8 mouse cellular contexts compared by ENCODE assay signal in genomic region chr19:32210099-32210449, GRCm38 (mm10).
DNase-seq lines count a peak whose midpoint lies in the region; ATAC-seq and TF ChIP-seq lines count a peak whose summit lies in the region.

No protein-coding gene starts in this region.

- H3K9ac ChIP-seq in forebrain, embryonic 14.5 days (ENCODE audit: low read length): peak overlapping the region; percentile 45; the same call in 1 of the 2 replicates
- H3K9ac ChIP-seq in kidney, embryonic 15.5 days: peak overlapping the region; percentile 46
- H3K9ac ChIP-seq in stomach, postnatal 0 days (ENCODE audit: low read length): peak overlapping the region; percentile 69

- H3K4me3 ChIP-seq in testis, adult 2 months (ENCODE audit: control insufficient read depth, low read depth, low read length): peak overlapping the region; percentile 78
- H3K4me3 ChIP-seq in forebrain, embryonic 14.5 days (ENCODE audit: low read depth, low read length): peak overlapping the region; percentile 10
- H3K4me3 ChIP-seq in kidney, embryonic 15.5 days (replicated peaks): peak overlapping the region; percentile 49
- H3K4me3 ChIP-seq in stomach, postnatal 0 days (ENCODE audit: low read depth, low read length): peak overlapping the region; percentile 50

- peak overlapping the region; percentile 48 for H3K4me2 ChIP-seq in forebrain, embryonic 14.5 days (ENCODE audit: low read length)
- H3K4me2 ChIP-seq in kidney, embryonic 15.5 days: peak overlapping the region; percentile 73
- H3K4me2 ChIP-seq in stomach, postnatal 0 days (replicated peaks; ENCODE audit: low read depth): peak overlapping the region; percentile 72

- no peaks in the 10 kb centered on the region for H3K9me3 ChIP-seq in forebrain, embryonic 14.5 days (replicated peaks; ENCODE audit: control insufficient read depth, low read length)
- H3K9me3 ChIP-seq in kidney, embryonic 15.5 days (replicated peaks): no peaks in the 10 kb centered on the region
- no peaks in the 10 kb centered on the region for H3K9me3 ChIP-seq in stomach, postnatal 0 days (ENCODE audit: control insufficient read depth, low read length)

- ATAC-seq in forebrain, embryonic 14.5 days: no peak
- no peak for ATAC-seq in kidney, embryonic 15.5 days (replicated peaks; ENCODE audit: low FRiP score)
- no peak for ATAC-seq in stomach, postnatal 0 days (ENCODE audit: low FRiP score, low TSS enrichment)
- no peak for ATAC-seq in granulocyte monocyte progenitor cell, adult 5-6 weeks (replicated peaks; ENCODE audit: poor library complexity, severe bottlenecking)

- 33% methylated on average over 5 of the region's 5 CpGs for WGBS in forebrain, embryonic 14.5 days
- WGBS in kidney, embryonic 15.5 days: 5% methylated on average over 5 of the region's 5 CpGs
- WGBS in stomach, postnatal 0 days: 11% methylated on average over 5 of the region's 5 CpGs

- H3K27ac ChIP-seq in testis, adult 2 months (ENCODE audit: control insufficient read depth, insufficient read depth, low read depth, low read length): peak overlapping the region; percentile 75
- H3K27ac ChIP-seq in forebrain, embryonic 14.5 days (ENCODE audit: low read depth, low read length): no peak overlapping the region
- H3K27ac ChIP-seq in kidney, embryonic 15.5 days: peak overlapping the region; percentile 88
- H3K27ac ChIP-seq in stomach, postnatal 0 days (replicated peaks): peak overlapping the region; percentile 94

- TF ChIP-seq POLR2A in testis, adult 2 months (IDR thresholded peaks at IDR 0.05; ENCODE audit: control insufficient read depth, low read depth, low read length): no peak

- TF ChIP-seq EP300 in stomach, postnatal 0 days (optimal IDR thresholded peaks at IDR 0.05): no peak

- H3K36me3 ChIP-seq in testis, adult 2 months (ENCODE audit: control insufficient read depth, insufficient read depth, low read length): no peaks in the 10 kb centered on the region
- H3K36me3 ChIP-seq in forebrain, embryonic 14.5 days (ENCODE audit: control insufficient read depth, insufficient read depth, low read length): no peaks in the 10 kb centered on the region
- no peaks in the 10 kb centered on the region for H3K36me3 ChIP-seq in kidney, embryonic 15.5 days
- no peaks in the 10 kb centered on the region for H3K36me3 ChIP-seq in stomach, postnatal 0 days (ENCODE audit: control insufficient read depth, insufficient read depth, low read length)

- H3K27me3 ChIP-seq in testis, adult 2 months (ENCODE audit: control insufficient read depth, insufficient read depth, low read length): no peaks in the 10 kb centered on the region
- no peaks in the 10 kb centered on the region for H3K27me3 ChIP-seq in forebrain, embryonic 14.5 days (replicated peaks; ENCODE audit: control insufficient read depth, insufficient read depth, low read length)
- H3K27me3 ChIP-seq in kidney, embryonic 15.5 days: no peaks in the 10 kb centered on the region
- H3K27me3 ChIP-seq in stomach, postnatal 0 days (ENCODE audit: control insufficient read depth, insufficient read depth, low read length): no peaks in the 10 kb centered on the region

- TF ChIP-seq CTCF in testis, adult 2 months (IDR thresholded peaks at IDR 0.05; ENCODE audit: control insufficient read depth, insufficient read depth, insufficient replicate concordance, low read depth, low read length): no peak
- TF ChIP-seq CTCF in stomach, postnatal 0 days (IDR thresholded peaks at IDR 0.05; ENCODE audit: low read depth): 0 out of 2 replicates have a peak, but pooled peaks have one; percentile 5

- DNase-seq in testis, postnatal 14 days (ENCODE audit: low spot score): no peak
- DNase-seq in forebrain, embryonic 14.5 days (ENCODE audit: low spot score): no peak
- peak; percentile 45 to 50 for DNase-seq in lung, postnatal 4 days
- DNase-seq in stomach, postnatal 0 days (ENCODE audit: low spot score): no peak
- no peak for DNase-seq in spleen, adult 18-20 months

- H3K4me1 ChIP-seq in testis, adult 2 months (ENCODE audit: control insufficient read depth, insufficient read depth, low read length): no peaks in the 10 kb centered on the region; the same call in 1 of the 2 replicates
- H3K4me1 ChIP-seq in forebrain, embryonic 14.5 days (ENCODE audit: control insufficient read depth, insufficient read depth, low read length): peaks cover 5% of the 10 kb centered on the region; the same call in 1 of the 2 replicates
- H3K4me1 ChIP-seq in kidney, embryonic 15.5 days: peaks cover 17% of the 10 kb centered on the region
- H3K4me1 ChIP-seq in stomach, postnatal 0 days (replicated peaks; ENCODE audit: control insufficient read depth, insufficient read depth): 0 out of 2 replicates have a peak, but pooled peaks cover 2% of the 10 kb centered on the region

Comparison
In these comparisons a context has a peak if more than half of its experiments do, and no peak if none do; other contexts are left out.
1. H3K4me3 ChIP-seq: peak in every context shown above with its lines; median percentile 78 in testis, adult 2 months; 50 in stomach, postnatal 0 days; 49 in kidney, embryonic 15.5 days; 10 in forebrain, embryonic 14.5 days.
2. DNase-seq: peak in lung, postnatal 4 days (2 of 2); none in testis, postnatal 14 days (single experiment), forebrain, embryonic 14.5 days (single experiment), stomach, postnatal 0 days (single experiment) and spleen, adult 18-20 months (0 of 2).
3. Peak in every context shown above with its lines, with median percentiles within 50 percentile points of each other: H3K4me2 ChIP-seq and H3K9ac ChIP-seq.